Mouse (Mus musculus) heart, postnatal 0 days (tissue): Measurements from ENCODE around the gene Ncf4.

Experiments
- CTCF ChIP-seq: IDR thresholded peaks from 2 replicates; pipeline ENCODE4 v1.5.1; 2016; ENCODE audit warnings: antibody characterized with exemption, control low read depth, low read depth
- EP300 ChIP-seq: IDR thresholded peaks from 2 replicates; pipeline ENCODE4 v1.6.1; 2016; ENCODE audit warnings: antibody characterized with exemption, low read depth

DNA sequence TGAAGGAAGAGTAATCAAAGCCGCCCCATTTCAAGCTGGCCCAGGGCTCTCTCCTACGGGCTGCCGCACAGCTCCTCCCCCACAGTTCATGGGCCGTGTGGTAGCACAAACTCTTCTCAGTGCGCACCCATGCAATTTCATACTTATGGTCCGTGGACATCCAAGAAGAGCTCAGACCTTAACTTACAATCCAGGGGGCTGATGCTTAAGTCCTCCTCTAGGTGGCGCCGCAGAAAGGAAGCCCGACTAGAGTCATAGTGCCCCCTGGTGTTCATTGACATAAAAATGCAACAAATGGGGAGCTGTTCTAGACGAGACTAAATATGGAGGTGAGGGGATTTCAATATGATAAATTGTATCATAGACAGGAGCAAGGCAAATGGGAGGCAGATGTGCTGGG lies 5.1 kb upstream of the Ncf4 start:
- TF ChIP-seq CTCF (peak; percentile 96), EP300 (no peak)
